Mouse (Mus musculus) liver, embryonic 12.5 days (tissue): ENCODE data around the gene Gm21767. TPM values are rescaled to one million over a fixed set of nuclear protein-coding genes. Genes with fewer than 3 reads are reported as not detected.
"Not testable (repeated sequence)": the region's sequence is repeated elsewhere in the genome, so short reads cannot be mapped to it uniquely, and the experiment has no call there.

Experiments
- ATAC-seq: fragments of 200-750 bp; cut with Nextera tagmentation; 2 replicates; pipeline ENCODE4 v1.8.0; 2017; ENCODE audit warnings: moderate number of reproducible peaks, mild to moderate bottlenecking, moderate library complexity
- H3K27ac ChIP-seq: fragments of 300-500 bp; sonication (generic); 2 replicates; pipeline ENCODE4 v1.5.1; 2016; ENCODE audit warnings: mild to moderate bottlenecking
- H3K27me3 ChIP-seq: fragments of 300-500 bp; sonication (generic); replicated peaks from 2 replicates; pipeline ENCODE4 v1.6.1; 2016; ENCODE audit warnings: mild to moderate bottlenecking, moderate library complexity
- H3K36me3 ChIP-seq: fragments of 300-500 bp; sonication (generic); 2 replicates; pipeline ENCODE4 v1.6.1; 2016; ENCODE audit warnings: mild to moderate bottlenecking, moderate library complexity
- H3K4me1 ChIP-seq: fragments of 300-500 bp; sonication (generic); 2 replicates; pipeline ENCODE4 v1.6.1; 2016
- H3K4me2 ChIP-seq: fragments of 300-500 bp; sonication (generic); 2 replicates; pipeline ENCODE4 v1.6.1; 2016; ENCODE audit warnings: mild to moderate bottlenecking, moderate library complexity
- H3K4me3 ChIP-seq: fragments of 300-500 bp; sonication (generic); 2 replicates; pipeline ENCODE4 v1.5.1; 2016; ENCODE audit warnings: mild to moderate bottlenecking, moderate library complexity
- H3K9ac ChIP-seq: fragments of 300-500 bp; sonication (generic); 2 replicates; pipeline ENCODE4 v1.6.1; 2016; ENCODE audit warnings: mild to moderate bottlenecking, moderate library complexity
- H3K9me3 ChIP-seq: fragments of 300-500 bp; sonication (generic); replicated peaks from 2 replicates; pipeline ENCODE4 v1.6.1; 2016; ENCODE audit warnings: mild to moderate bottlenecking, moderate library complexity
- WGBS: fragments of 180-500 bp; shearing (Covaris S2); methylation state at CpG from one replicate; pipeline ENCODE4 v1.1.7; 2016; ENCODE audit not compliant: insufficient replicate concordance; 5-methylcytosine and 5-hydroxymethylcytosine counted together
- polyA plus RNA-seq: library from polyadenylated mRNA; unstranded; fragments of >200 nt; fragmentation: Nextera tagmentation; extraction: Ambion mirVana; gene quantifications from 2 replicates; pipeline ENCODE4 v1.2.1, GENCODE M21; 2016

Gm21767 gene
- not detected in 2 replicates for polyA plus RNA-seq

GRCm38 (mm10) chrY:13941438-13941837, at the start of gene Gm21767:
Gm21767 (plus strand) TSS chrY:13941738.
- H3K4me2 ChIP-seq, H3K4me3 ChIP-seq, H3K27me3 ChIP-seq, H3K9me3 ChIP-seq, H3K27ac ChIP-seq, H3K36me3 ChIP-seq, ATAC-seq, H3K4me1 ChIP-seq, H3K9ac ChIP-seq: not testable (repeated sequence)
- WGBS = no CpG with 5 or more reads among the region's 3 CpGs
